Mouse (Mus musculus) heart, adult 9 months (tissue): ENCODE data around the gene Vmn1r170.
"Not testable (repeated sequence)": the region's sequence is repeated elsewhere in the genome, so short reads cannot be mapped to it uniquely, and the experiment has no call there.

Experiments
- DNase-seq, 2 experiments: peaks; one replicate each; pipeline ENCODE4 v3.0.0; 2022; ENCODE audit warnings: low spot score in 2 of 2

The Vmn1r170 gene

GRCm38 (mm10) chr7:23605875-23606274, at the start of gene Vmn1r170:
Gene Vmn1r170, plus strand, starts transcription at chr7:23606175.
- DNase-seq = not testable (repeated sequence)

DNA sequence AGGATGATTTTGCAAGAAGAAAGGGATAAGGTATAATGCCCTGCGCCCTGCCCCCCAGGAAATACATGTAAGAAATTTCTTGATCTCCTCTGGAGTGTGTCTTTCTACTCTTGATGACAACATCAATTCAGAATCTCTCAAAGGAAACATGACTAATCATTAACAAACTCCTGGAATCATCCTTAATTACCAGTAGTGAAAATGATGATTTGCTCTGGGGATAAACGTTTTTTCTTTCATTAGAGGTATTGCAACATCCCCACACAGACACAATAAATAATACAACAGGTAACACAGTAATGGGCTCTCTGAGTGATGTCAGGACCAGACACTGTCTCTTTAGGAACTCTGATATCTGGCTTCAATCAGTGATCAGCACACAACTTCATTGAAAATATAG, 30.7 kb upstream of the Vmn1r170 start, which contains the start of gene Vmn1r169:
Vmn1r169 (plus strand) TSS at position 301 of the 400 bp plus-strand sequence.
- not testable (repeated sequence) for DNase-seq

- DNase-seq = no peak
Measured at GRCm38 (mm10) chr7:23630422-23630821, 24.4 kb downstream of the Vmn1r170 start, which contains the start of gene Vmn1r171. Gene Vmn1r171, plus strand, starts transcription at chr7:23630722.
